In the genomic region with DNA sequence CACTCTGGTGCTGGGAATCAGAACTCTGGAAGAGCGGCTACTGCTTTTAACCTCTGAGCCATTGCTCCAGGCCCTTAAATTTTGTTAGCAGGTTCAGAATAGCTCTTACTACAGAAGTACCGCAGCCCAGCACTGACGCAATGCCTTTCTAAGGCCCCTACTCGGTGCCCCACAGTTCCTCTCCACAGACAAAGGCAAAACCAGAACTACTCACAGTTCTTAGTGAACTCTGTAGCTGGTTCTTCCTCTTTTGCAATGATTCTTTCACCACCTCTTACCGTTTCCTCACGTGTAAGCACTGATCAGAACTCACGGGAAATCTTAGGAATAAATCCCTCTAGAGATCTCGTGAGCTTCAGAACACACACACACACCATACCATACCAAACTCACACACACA, we compare ENCODE assay signal across 15 mouse cellular contexts. TPM values are rescaled to one million over a fixed set of nuclear protein-coding genes. Genes with fewer than 3 reads are reported as not detected.
DNase-seq lines count a peak whose midpoint lies in the region; ATAC-seq lines count a peak whose summit lies in the region.
"Had no signal": no experiment of that assay in that cellular context is flagged by ENCODE, and none has a peak within 500 bp of the region (broad histone marks: within the 10 kb centered on the region; RNA-seq: fewer than 3 reads in every experiment).

No protein-coding gene starts in this region.

- no peaks in the 10 kb centered on the region for H3K79me2 ChIP-seq in macrophage (ENCODE audit: inconsistent target)

- 1% methylated on average over 8 of the region's 8 CpGs for WGBS in macrophage (ENCODE audit: missing documents)

- no peak overlapping the region for H3K4me3 ChIP-seq in macrophage (ENCODE audit: inconsistent target)
- H3K4me3 ChIP-seq: heart, embryonic 15.5 days; left cerebral cortex, adult 2 months had no signal

- peak; percentile 85 for ATAC-seq in common myeloid progenitor, adult 5-6 weeks (replicated peaks; ENCODE audit: low read depth, poor library complexity, severe bottlenecking)

- no peaks in the 10 kb centered on the region for H3K36me3 ChIP-seq in macrophage (ENCODE audit: inconsistent target)
- H3K36me3 ChIP-seq: G1E; heart, embryonic 15.5 days had no signal

- H3K27ac ChIP-seq in macrophage: peak overlapping the region; percentile 80
- H3K27ac ChIP-seq: heart, embryonic 15.5 days; hindbrain, embryonic 14.5 days; left cerebral cortex, adult 2 months had no signal

- peak; percentile 13 for DNase-seq in kidney, adult 9 months
- DNase-seq in kidney, postnatal 10 days: no peak
- DNase-seq in A20 (ENCODE audit: low read depth, low spot score): peak; percentile 82
- DNase-seq in left cerebral cortex, adult 18-20 months (ENCODE audit: low spot score in 2 of 2): no peak
- no peak for DNase-seq in urinary bladder, postnatal 4 days (ENCODE audit: low spot score in 2 of 2)
- DNase-seq in cerebellum, adult 11 months: no peak
- DNase-seq: adrenal gland, postnatal 36 days; cerebellum, adult 8-10 months; kidney, adult 11 months had no signal

RNA-seq across cellular contexts. Expression of gene Kdm7a, which starts 24.1 kb away (rescaled TPM):
- 13.6 and 19.3 TPM in 2 replicates for total RNA-seq in common myeloid progenitor, adult 5-6 weeks (2017)
- 100 to 1,000 TPM in 6 of 26 experiments, 10 to 100 TPM in 20; 17.4 to 122 (median 66.6) TPM for total RNA-seq in macrophage (2018; cell fraction: chromatin; rRNA removed)
- 10 to 100 TPM in 25 of 26 experiments, 1 to 10 TPM in 1; 7.8 to 38.7 (median 29.1) TPM for total RNA-seq in macrophage (2018; cell fraction: cytosol; rRNA removed)
- total RNA-seq in macrophage (2018; cell fraction: nucleus; rRNA removed): 10 to 100 TPM; 26.7 to 93.0 (median 57.8) TPM
- polyA plus RNA-seq in macrophage (2018): 11.0 to 14.5 TPM (median 11.1 TPM) in 3 replicates
- 10 to 100 TPM; 40.2 to 47.6 TPM for total RNA-seq in left cerebral cortex, adult 18-20 months (2021)

Comparison
In these comparisons a context has a peak if more than half of its experiments do, and no peak if none do; other contexts are left out.
1. DNase-seq: peak in kidney, adult 9 months (single experiment) and A20 (single experiment); none in kidney, postnatal 10 days (single experiment), left cerebral cortex, adult 18-20 months (0 of 2), urinary bladder, postnatal 4 days (0 of 2) and cerebellum, adult 11 months (single experiment).